Mouse (Mus musculus) spleen, adult 12 weeks (tissue): ENCODE measurements around the gene Insc.

Experiments used
- DNase-seq: peaks from one replicate; pipeline ENCODE4 v3.0.0; 2022; ENCODE audit warnings: low spot score

Insc gene

GRCm38 (mm10) chr7:114762660-114763059 lies 19.2 kb downstream of the Insc start:
- DNase-seq = no peak

GRCm38 (mm10) chr7:114765273-114765672 lies 21.8 kb downstream of the Insc start:
- no peak for DNase-seq

DNA sequence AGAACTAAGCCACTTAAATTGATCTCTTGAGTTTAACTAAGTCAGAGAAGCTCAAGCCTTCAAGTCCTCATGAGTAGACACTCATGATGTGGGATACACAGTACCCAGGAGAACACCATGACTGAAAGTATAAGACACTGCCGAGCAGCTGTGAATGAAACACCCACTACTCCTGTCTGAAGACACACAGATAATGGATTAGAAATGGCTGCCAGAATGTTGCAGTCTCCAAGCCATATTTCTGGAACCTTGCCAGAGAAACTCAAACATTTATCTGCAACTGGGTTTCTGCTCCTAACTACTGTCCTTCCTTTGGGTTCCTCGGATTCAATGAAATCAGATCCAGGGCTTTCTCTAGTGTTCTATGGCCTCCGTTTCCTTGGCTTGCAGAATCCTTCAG lies 23.0 kb downstream of the Insc start:
- no peak for DNase-seq

DNA sequence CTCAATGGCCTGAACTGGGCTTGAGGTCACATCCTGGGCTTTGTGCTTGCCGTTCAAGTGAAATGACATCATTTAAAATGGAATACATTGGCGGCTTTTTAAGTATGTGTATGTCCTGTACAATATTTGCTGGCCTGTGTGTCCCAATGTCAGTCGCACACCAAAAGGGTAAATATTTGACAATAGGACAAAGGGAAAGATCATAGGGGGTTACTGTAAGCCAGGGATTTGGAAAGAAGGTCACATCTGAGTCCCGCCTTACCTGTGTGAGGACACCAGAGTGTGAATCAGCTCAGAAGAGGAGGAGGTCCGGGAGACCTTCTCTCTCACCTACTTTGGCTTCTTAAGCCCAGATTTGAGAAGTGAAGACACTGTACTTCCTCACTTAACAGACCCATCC lies 25.0 kb downstream of the Insc start:
- no peak for DNase-seq

- DNase-seq = no peak
Observed at GRCm38 (mm10) chr7:114769041-114769440, 25.5 kb downstream of the Insc start.

DNA sequence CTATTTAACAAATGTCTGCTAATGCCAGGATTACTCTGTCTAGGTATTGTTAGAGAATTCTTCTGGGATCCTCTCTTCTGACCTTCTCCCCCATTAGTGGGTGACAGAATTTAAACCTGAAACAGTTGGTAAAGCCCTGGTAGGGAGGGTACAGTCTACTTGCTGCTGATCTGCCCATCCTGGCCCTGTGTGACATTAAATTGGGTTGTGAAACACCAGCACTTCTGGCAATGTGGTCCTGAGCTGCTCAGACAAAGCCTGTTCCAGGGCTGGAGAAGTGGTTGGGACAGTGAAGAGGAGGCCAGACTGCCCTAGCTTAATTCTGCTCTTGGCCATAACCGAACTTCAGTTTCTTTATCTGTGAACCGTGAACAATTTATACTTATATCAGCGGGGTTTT lies 27.1 kb downstream of the Insc start:
- DNase-seq = no peak

- no peak for DNase-seq
Observed at GRCm38 (mm10) chr7:114771801-114772200, 28.3 kb downstream of the Insc start.

DNA sequence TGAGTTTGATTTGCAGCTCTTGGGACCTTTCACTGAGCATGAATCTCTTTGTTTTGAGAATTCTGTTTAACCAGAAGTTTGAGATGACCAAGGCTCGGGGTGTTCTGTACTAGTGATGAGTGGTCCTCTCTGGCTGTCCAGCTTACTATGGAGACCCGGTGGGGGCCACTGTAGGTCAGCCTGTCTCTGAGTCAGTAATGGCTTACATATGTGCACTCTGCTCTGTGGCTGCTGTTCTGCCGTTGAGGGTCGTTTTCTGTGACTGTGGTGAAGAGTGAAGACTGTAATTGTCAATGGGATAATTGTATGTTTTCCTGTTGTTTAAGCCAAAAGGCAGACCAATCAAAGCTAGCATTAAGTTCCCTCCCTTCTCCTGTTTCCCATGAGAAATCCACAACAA lies 30.3 kb downstream of the Insc start:
- DNase-seq = no peak

GRCm38 (mm10) chr7:114775856-114776255 lies 32.4 kb downstream of the Insc start:
- no peak for DNase-seq

- DNase-seq = no peak
Observed at GRCm38 (mm10) chr7:114778156-114778770, 34.8 kb downstream of the Insc start.

GRCm38 (mm10) chr7:114779056-114779660 lies 35.7 kb downstream of the Insc start:
- DNase-seq = no peak

DNA sequence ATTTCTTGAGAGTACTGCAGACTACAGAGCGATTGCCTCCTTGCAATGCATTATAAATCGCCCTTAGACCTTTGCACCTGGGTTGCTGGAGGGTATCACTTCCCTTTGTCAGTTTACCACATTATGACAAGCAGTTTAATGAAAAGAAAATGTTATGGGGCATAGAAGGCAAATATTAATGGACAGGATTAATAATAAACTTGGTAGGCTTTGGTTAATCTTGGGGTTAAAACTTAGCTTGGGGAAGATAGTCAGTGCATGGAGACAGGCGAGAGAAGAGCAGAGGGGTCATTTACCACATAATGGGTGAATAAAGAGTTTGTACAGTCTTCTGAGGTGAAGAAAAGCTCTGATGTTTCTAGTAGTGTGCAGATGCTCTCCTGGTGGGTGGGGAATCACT lies 39.8 kb downstream of the Insc start:
- no peak for DNase-seq

DNA sequence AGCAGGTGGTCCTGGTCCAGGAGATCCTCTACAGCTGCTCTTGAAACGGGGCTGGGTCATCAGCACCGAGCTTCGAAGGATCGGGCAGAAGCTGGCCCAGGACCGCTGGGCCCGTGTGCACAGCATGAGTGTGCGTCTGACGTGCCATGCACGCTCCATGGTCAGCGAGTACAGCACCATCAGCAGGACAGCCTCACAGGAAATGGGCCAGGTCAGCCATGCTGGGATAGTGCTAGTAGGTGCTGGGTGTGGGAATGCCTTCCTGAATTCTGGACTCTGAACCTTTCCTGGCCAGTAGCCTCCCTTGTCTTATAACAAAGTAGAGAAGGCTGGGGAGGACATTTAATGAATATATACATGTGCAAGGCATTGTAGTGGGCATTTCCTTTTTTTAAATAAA lies 47.6 kb downstream of the Insc start:
- DNase-seq = no peak

- no peak for DNase-seq
Observed at GRCm38 (mm10) chr7:114792026-114792425, 48.5 kb downstream of the Insc start.

GRCm38 (mm10) chr7:114794400-114794799 lies 50.9 kb downstream of the Insc start:
- DNase-seq = no peak

- DNase-seq = no peak
Observed at GRCm38 (mm10) chr7:114802576-114802975, 59.1 kb downstream of the Insc start.

GRCm38 (mm10) chr7:114805311-114805710 lies 61.8 kb downstream of the Insc start:
- no peak for DNase-seq

DNA sequence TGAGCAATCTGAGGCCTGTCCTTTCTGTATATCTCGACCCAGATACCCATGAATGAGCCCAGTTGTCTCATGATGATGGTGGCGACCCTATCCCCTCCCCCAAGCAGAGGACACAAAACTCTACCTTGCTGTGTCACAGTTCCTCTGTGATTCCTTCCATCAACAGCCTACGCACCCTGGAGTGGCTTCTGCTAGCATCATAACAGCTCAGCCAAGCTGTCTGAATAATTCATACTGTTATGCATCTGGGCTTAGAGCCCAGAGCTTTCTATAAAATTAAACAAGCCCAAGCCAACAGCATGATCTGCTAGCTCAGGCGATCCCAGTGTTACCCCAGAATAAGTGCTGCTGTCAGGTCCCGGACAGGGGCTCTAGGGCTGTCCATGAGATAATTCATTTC lies 63.8 kb downstream of the Insc start:
- no peak for DNase-seq

- no peak for DNase-seq
Observed at GRCm38 (mm10) chr7:114808341-114808740, 64.8 kb downstream of the Insc start.

- DNase-seq = peak; percentile 43
Observed at GRCm38 (mm10) chr7:114817291-114817806, 73.9 kb downstream of the Insc start.

GRCm38 (mm10) chr7:114817879-114818278 lies 74.4 kb downstream of the Insc start:
- no peak for DNase-seq

- no peak for DNase-seq
Observed at GRCm38 (mm10) chr7:114818351-114818750, 74.9 kb downstream of the Insc start.

GRCm38 (mm10) chr7:114818836-114819235 lies 75.3 kb downstream of the Insc start:
- DNase-seq = no peak

GRCm38 (mm10) chr7:114822736-114823135 lies 79.2 kb downstream of the Insc start:
- no peak for DNase-seq
